Mouse (Mus musculus) C2C12 (cell line): ENCODE data around the gene Acvrl1.

Experiments
- CEBPB ChIP-seq: IDR thresholded peaks from one replicate; pipeline ENCODE4 v1.6.1; 2011; ENCODE audit warnings: low read depth, mild to moderate bottlenecking, control low read depth, moderate library complexity
- CTCF ChIP-seq: IDR thresholded peaks from one replicate; pipeline ENCODE4 v1.5.1; 2011; ENCODE audit not compliant: control insufficient read depth, insufficient read depth, insufficient read length
- MAX ChIP-seq: IDR thresholded peaks from one replicate; pipeline ENCODE4 v1.6.1; 2011; ENCODE audit warnings: mild to moderate bottlenecking, control low read depth
- MYOD1 ChIP-seq: IDR thresholded peaks from one replicate; pipeline ENCODE4 v1.6.1; 2011; ENCODE audit warnings: low read depth; ENCODE audit not compliant: control insufficient read depth, insufficient read length
- MYOG ChIP-seq: IDR thresholded peaks from one replicate; pipeline ENCODE4 v1.6.1; 2011; ENCODE audit not compliant: control insufficient read depth, insufficient read length; ENCODE audit errors: extremely low read depth
- USF1 ChIP-seq: IDR thresholded peaks from one replicate; pipeline ENCODE4 v1.6.1; 2011; ENCODE audit warnings: low read depth, mild to moderate bottlenecking, control low read depth, moderate library complexity

DNA sequence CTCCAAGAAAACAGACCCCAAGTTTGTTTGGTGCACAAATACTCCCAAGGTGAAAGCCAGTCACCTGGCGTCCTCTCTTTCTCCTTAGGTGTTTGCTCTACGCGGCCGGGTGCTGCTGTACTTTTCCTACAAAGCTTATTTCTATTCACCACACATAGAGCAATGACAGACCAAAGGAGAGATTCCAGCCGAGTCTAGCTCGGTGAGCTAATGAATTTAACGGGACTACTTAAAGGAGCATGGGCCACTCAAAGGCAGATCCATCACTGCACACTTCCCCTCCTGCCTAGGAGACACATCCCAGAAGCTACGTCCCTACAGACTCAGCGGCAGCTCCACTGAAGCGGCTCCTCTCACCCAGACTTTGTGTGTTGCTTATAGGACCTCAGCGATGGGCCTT lies 39.2 kb downstream of the Acvrl1 start:
- TF ChIP-seq MAX (no peak), CTCF (no peak), USF1 (no peak), MYOG (no peak), MYOD1 (no peak), CEBPB (no peak)
